Mouse (Mus musculus) stomach, embryonic 16.5 days (tissue): ENCODE measurements at regions not wholly inside any gene's neighbourhood (a gene's known extent, or its start where the extent isn't known, plus 50 kb on each side); places are given as distances from the start of the nearest gene placed in this dataset.

Experiments used
- ATAC-seq: fragments of 200-750 bp; cut with Nextera tagmentation; 2 replicates; pipeline ENCODE4 v1.8.0; 2017; ENCODE audit warnings: moderate number of reproducible peaks, moderate TSS enrichment; ENCODE audit not compliant: insufficient read depth, low FRiP score
- H3K27ac ChIP-seq: fragments of 300-500 bp; sonication (generic); 2 replicates; pipeline ENCODE4 v1.5.1; 2014; ENCODE audit warnings: low read length
- H3K27me3 ChIP-seq: fragments of 300-500 bp; sonication (generic); 2 replicates; pipeline ENCODE4 v1.6.1; 2014; ENCODE audit warnings: low read length, control low read depth, mixed read lengths; ENCODE audit not compliant: control insufficient read depth, insufficient read depth
- H3K36me3 ChIP-seq: fragments of 300-500 bp; sonication (generic); 2 replicates; pipeline ENCODE4 v1.6.1; 2014; ENCODE audit warnings: low read length; ENCODE audit not compliant: control insufficient read depth, insufficient read depth
- H3K4me1 ChIP-seq: fragments of 300-500 bp; sonication (generic); 2 replicates; pipeline ENCODE4 v1.6.1; 2014; ENCODE audit warnings: low read length, control low read depth, mixed read lengths; ENCODE audit not compliant: control insufficient read depth, insufficient read depth
- H3K4me2 ChIP-seq: fragments of 300-500 bp; sonication (generic); 2 replicates; pipeline ENCODE4 v1.6.1; 2014; ENCODE audit warnings: low read depth, low read length, mixed read lengths
- H3K4me3 ChIP-seq: fragments of 300-500 bp; sonication (generic); replicated peaks from 2 replicates; pipeline ENCODE4 v1.5.1; 2014; ENCODE audit warnings: mild to moderate bottlenecking, low read length
- H3K9ac ChIP-seq: fragments of 300-500 bp; sonication (generic); 2 replicates; pipeline ENCODE4 v1.6.1; 2014; ENCODE audit warnings: low read length
- H3K9me3 ChIP-seq: fragments of 300-500 bp; sonication (generic); replicated peaks from 2 replicates; pipeline ENCODE4 v1.6.1; 2016; ENCODE audit warnings: low read length, control low read depth; ENCODE audit not compliant: control insufficient read depth
- WGBS: fragments of 180-500 bp; shearing (Covaris S2); extraction: QIAGEN DNeasy Blood & Tissue Kit; methylation state at CpG from one replicate; pipeline ENCODE4 v1.1.7; 2014; 5-methylcytosine and 5-hydroxymethylcytosine counted together

DNA sequence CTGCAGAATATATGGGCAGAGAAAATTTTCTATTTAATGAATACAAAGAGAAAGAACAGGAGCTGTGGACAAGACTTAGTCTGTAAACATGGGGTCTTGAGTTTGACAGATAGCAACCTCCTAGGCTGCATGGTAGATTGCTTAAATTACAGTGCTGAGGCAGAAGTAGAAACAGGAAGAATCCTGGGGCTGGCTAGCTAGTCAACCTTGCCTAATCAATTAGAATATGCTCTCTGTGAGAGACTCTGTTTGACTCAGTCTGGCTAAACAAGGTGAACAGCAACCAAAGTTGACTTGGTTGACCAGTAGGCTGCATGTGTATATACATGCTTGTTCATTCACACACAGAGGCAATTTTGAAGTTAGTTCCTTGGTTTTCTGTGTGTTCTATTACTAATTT lies 390.9 kb downstream of the Pdha2 start:
- H3K27ac ChIP-seq = no peak overlapping the region
- H3K9ac ChIP-seq = no peak overlapping the region
- H3K36me3 ChIP-seq = no peaks in the 10 kb centered on the region
- H3K4me3 ChIP-seq = no peak overlapping the region
- no peaks in the 10 kb centered on the region for H3K4me1 ChIP-seq
- ATAC-seq = no peak
- no peak overlapping the region for H3K4me2 ChIP-seq
- no peaks in the 10 kb centered on the region for H3K27me3 ChIP-seq
- no peaks in the 10 kb centered on the region for H3K9me3 ChIP-seq

GRCm38 (mm10) chr3:140805586-140805985 lies 406.6 kb downstream of the Pdha2 start:
- H3K27me3 ChIP-seq = no peaks in the 10 kb centered on the region
- no peak overlapping the region for H3K9ac ChIP-seq
- no peak overlapping the region for H3K27ac ChIP-seq
- H3K4me1 ChIP-seq = no peaks in the 10 kb centered on the region
- ATAC-seq = no peak
- H3K4me2 ChIP-seq = no peak overlapping the region
- H3K4me3 ChIP-seq = no peak overlapping the region
- 82% methylated on average over 2 of the region's 2 CpGs for WGBS
- H3K9me3 ChIP-seq = no peaks in the 10 kb centered on the region
- no peaks in the 10 kb centered on the region for H3K36me3 ChIP-seq

- Histone ChIP-seq H3K4me1 (no peaks in the 10 kb centered on the region), H3K27me3 (no peaks in the 10 kb centered on the region), H3K9me3 (no peaks in the 10 kb centered on the region), H3K4me3 (no peak overlapping the region), H3K9ac (no peak overlapping the region), H3K36me3 (no peaks in the 10 kb centered on the region), H3K4me2 (no peak overlapping the region), H3K27ac (no peak overlapping the region)
- WGBS = 90% methylated on average over 2 of the region's 2 CpGs
- no peak for ATAC-seq
Observed at GRCm38 (mm10) chr3:140792943-140793342, 419.2 kb downstream of the Pdha2 start.

GRCm38 (mm10) chr3:140785700-140786099 lies 426.5 kb downstream of the Pdha2 start:
- Histone ChIP-seq H3K27me3 (no peaks in the 10 kb centered on the region), H3K4me2 (no peak overlapping the region), H3K4me3 (no peak overlapping the region), H3K27ac (no peak overlapping the region), H3K4me1 (no peaks in the 10 kb centered on the region), H3K9ac (no peak overlapping the region), H3K36me3 (no peaks in the 10 kb centered on the region), H3K9me3 (no peaks in the 10 kb centered on the region)
- no peak for ATAC-seq
- 56% methylated on average over 3 of the region's 3 CpGs for WGBS

GRCm38 (mm10) chr3:140760051-140760450 lies 452.1 kb downstream of the Pdha2 start:
- Histone ChIP-seq H3K9ac (no peak overlapping the region), H3K27me3 (no peaks in the 10 kb centered on the region), H3K4me1 (no peaks in the 10 kb centered on the region), H3K36me3 (no peaks in the 10 kb centered on the region), H3K4me2 (no peak overlapping the region), H3K9me3 (no peaks in the 10 kb centered on the region), H3K27ac (no peak overlapping the region), H3K4me3 (no peak overlapping the region)
- 67% methylated on average over 4 of the region's 4 CpGs for WGBS
- no peak for ATAC-seq

DNA sequence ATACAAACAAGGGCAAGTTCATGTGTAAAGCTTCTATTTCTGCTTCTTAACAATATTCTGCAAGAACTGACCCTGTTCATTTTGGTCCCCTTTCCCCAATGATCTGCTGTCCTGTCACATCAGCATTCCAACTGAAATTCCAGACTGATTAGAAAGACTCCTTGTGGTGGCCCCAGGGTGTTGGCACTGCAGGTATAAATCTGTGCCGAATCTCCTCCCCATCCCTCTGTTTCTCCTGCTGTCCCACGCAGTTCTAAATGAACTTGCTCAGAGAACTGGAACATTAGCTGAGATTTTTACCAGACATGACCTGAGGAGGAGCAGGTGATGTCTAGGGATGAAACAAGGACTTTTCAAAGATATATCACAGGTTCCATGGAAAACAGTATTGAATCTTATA lies 467.7 kb downstream of the Pdha2 start:
- Histone ChIP-seq H3K4me2 (no peak overlapping the region), H3K36me3 (no peaks in the 10 kb centered on the region), H3K27ac (no peak overlapping the region), H3K27me3 (no peaks in the 10 kb centered on the region), H3K9ac (no peak overlapping the region), H3K4me3 (no peak overlapping the region), H3K4me1 (no peaks in the 10 kb centered on the region), H3K9me3 (no peaks in the 10 kb centered on the region)
- WGBS = 81% methylated on average over 2 of the region's 2 CpGs
- no peak for ATAC-seq

- ATAC-seq = no peak
- H3K9me3 ChIP-seq = no peaks in the 10 kb centered on the region
- no peaks in the 10 kb centered on the region for H3K36me3 ChIP-seq
- H3K27ac ChIP-seq = no peak overlapping the region
- no peak overlapping the region for H3K9ac ChIP-seq
- H3K4me3 ChIP-seq = no peak overlapping the region
- no peaks in the 10 kb centered on the region for H3K27me3 ChIP-seq
- no peak overlapping the region for H3K4me2 ChIP-seq
- 79% methylated on average over 1 of the region's 1 CpGs for WGBS
- H3K4me1 ChIP-seq = no peaks in the 10 kb centered on the region
Observed at GRCm38 (mm10) chr3:140740430-140740829, 471.7 kb downstream of the Pdha2 start.

DNA sequence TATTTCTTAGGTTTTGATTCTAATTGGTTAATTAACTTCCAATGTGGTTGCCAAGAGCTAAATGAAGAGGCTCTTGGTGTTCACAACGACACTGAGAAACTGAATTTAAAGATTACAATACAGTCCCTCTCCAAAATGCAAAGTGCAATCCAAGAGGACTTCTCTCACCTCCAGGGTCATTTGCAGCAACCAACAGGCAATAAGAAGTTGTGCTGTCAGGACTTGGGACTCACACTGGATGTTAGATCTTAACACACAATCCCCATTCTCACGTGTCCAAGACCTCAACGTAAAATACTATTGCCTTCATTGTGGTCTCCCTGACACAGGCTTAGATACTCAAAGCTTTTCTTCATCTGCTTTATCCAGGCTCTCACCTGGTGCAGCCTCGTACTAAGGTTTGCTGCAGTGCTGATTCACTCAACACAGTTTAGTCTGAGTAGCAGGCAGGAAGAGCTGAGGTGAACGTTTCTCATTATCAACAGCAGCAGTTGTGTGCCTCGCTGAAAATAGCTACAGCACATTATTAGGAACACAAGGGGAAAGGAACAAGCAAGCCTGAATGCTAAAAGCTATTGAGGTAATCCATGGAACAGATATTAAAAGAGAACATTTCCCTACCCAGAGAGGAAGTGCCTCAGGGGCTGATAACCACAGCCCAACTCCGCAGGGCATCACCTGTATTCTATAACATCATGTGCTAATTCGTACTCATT lies 473.3 kb downstream of the Pdha2 start:
- ATAC-seq = no peak
- WGBS = 73% methylated on average over 8 of the region's 8 CpGs
- H3K27ac ChIP-seq = no peak overlapping the region

DNA sequence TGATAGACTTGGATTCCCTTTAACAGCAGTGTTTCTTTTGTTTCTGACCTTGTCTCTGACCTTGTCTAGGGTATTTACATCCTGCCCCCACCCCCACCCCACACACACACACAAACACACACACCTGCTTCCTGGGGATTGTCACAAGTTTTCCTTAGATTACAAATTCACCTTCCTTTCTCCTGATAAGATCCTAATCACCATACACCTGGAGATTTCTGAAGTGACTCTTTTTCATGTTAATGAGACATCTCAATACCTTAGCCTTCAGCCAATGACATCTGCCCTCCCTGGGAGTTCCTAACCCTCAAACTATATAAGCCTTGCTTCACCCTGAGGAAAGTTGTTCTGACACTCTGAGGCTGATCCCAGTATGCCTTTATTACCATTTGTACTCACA lies 495.3 kb downstream of the Pdha2 start:
- no peaks in the 10 kb centered on the region for H3K27me3 ChIP-seq
- no peak overlapping the region for H3K4me3 ChIP-seq
- H3K27ac ChIP-seq = no peak overlapping the region
- H3K4me2 ChIP-seq = no peak overlapping the region
- no peak for ATAC-seq
- no peaks in the 10 kb centered on the region for H3K9me3 ChIP-seq
- H3K36me3 ChIP-seq = no peaks in the 10 kb centered on the region
- H3K4me1 ChIP-seq = no peaks in the 10 kb centered on the region
- no peak overlapping the region for H3K9ac ChIP-seq

More for the DNA sequence above, 473.3 kb downstream of the Pdha2 start:
- Histone ChIP-seq H3K9ac (no peak overlapping the region), H3K36me3 (no peaks in the 10 kb centered on the region), H3K27me3 (no peaks in the 10 kb centered on the region), H3K4me1 (no peaks in the 10 kb centered on the region), H3K4me2 (no peak overlapping the region), H3K4me3 (no peak overlapping the region), H3K9me3 (no peaks in the 10 kb centered on the region)
